Mouse (Mus musculus) heart, postnatal 0 days (tissue): ENCODE data around the gene Ager.
A peak's percentile ranks its signal among the peaks of the same experiment; 100 is the strongest.

ENCODE experiments used
- CTCF ChIP-seq: IDR thresholded peaks from 2 replicates; pipeline ENCODE4 v1.5.1; 2016; ENCODE audit warnings: antibody characterized with exemption, control low read depth, low read depth
- EP300 ChIP-seq: IDR thresholded peaks from 2 replicates; pipeline ENCODE4 v1.6.1; 2016; ENCODE audit warnings: antibody characterized with exemption, low read depth

- TF ChIP-seq CTCF (no peak), EP300 (0 out of 2 replicates have a peak, but pooled peaks have one; percentile 57)
Measured at GRCm38 (mm10) chr17:34627093-34627942, 29.7 kb downstream of the Ager start.
